Mouse (Mus musculus) mouse trophoblast stem cell (cell line): Measurements from ENCODE around the gene Hspe1.
"Not testable (repeated sequence)": the region's sequence is repeated elsewhere in the genome, so short reads cannot be mapped to it uniquely, and the experiment has no call there.

ENCODE experiments used
- in situ Hi-C, 2 experiments: fragments of 300-500 bp; cut with MseI, MboI; formaldehyde crosslinking; loops; 2 replicates in 1 of 2; 3 replicates in 1 of 2; pipeline ENCODE4 v1.15.1; 2025

Gene Hspe1

DNA sequence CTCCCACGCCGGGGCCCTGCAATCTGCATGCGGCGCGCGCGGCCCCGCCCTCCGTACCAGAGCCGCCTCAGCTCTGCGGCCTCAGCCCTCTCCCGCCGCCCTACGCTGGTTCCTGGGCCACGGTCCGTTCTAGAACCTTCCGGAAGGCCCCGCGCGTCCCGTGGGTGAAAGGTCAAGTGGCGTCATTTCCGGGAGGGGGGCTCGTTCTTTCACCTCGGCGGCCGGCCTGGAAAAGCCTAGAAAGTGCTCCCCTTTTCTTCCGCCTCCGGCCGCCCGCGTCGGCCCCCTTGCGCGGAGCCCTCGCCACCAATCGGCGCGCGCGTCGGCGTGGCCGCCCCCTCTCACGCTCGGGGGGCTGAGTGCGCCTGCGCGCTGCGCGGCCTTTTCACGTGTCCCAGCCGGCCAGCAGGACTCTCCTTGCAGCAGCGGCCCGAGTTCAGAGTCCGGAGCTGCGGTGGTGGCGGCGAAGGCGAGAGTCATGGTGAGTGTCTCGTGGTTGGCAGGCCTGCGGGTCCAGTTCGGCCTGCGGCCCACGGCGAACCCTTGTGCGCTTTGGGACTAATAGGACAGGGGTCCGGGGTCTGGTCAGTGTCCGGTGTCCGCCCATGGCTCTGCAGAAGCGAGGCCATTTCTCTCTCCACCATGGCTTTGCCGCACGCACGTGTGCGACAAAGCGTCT is at the start of gene Hspe1, which contains the start of gene Hspd1:
Hspe1 (plus strand) TSS at position 201 of the 679 bp plus-strand sequence.
Hspd1 (minus strand) TSS at position 312 of the 679 bp plus-strand sequence.
- in situ Hi-C loops = no loop called here

DNA sequence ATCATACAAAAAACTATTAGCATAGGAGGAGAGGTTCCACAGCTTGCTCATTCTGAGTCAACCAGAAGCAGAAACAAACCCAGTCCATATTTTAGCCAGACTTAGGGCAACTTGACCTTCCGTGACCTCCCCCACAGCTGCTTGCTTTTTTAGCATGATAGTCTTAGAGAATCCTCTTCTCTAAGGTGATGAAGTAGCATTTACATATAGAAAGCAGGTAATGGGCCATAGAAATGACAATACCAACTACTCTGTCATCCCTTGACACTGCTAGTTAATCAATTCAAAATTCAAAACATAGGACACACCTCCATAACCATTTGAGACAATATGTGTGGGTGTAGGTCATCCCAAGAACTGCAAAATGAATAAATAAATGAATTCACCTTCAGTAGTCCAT is 48.0 kb upstream of the Hspe1 start:
- in situ Hi-C loops = no loop called here

DNA sequence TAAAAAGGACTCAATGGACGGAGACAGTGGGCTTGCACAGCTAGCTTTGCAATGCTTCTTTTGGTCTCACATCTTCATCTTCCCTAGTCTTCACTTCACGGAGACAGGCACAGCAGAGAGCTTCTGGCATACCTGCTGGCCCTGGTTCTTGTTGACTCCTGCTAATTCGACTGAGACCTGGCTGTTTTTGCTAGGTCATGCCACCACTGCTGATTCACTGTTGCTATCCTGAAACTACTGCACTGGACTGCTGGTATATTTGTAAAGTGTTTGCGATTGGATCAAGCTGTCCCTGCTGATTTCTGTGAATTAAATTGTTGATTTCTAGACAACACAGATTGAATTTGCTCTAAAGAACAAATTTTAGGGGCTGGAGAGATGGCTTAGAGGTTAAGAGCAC is 46.2 kb upstream of the Hspe1 start:
- in situ Hi-C loops = no loop called here

DNA sequence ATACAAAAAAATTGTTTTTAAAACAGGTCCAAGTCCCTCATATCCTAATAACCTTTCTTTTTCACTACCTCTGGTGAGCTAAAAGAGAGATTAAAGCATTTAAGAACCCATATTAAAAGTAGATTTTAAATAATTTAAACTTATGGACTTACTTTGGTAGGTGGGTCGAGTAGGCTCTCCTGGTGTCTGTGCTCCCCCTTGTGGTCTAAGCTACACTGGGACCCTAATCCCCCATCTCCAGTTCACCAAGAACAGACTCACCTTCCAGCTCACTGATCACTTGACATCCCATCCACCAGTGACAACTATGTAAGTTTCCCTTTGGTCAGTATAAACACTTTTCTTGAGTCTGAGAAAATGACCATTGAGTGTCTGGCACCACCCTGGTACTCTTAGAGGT is 45.7 kb upstream of the Hspe1 start:
- in situ Hi-C loops = no loop called here

DNA sequence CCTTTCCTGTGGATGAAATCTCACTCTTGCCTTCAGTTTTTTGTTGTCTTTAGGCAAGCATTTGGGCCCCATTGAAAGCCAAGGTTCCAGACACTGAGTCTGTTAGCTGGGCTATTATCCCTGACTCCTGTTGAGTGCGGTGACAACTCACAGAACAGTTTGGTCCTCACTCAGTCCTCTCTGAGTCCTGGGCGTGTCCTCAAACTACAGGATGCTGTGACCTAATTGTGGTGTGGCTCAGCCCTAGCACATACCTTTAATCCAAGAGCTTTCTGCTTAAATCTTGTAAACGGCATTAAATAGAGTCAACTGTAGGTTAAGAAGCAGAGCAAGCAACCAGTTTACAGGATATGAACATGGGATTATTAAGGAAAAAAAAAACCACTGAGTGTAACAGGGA is 44.8 kb upstream of the Hspe1 start:
- in situ Hi-C loops = no loop called here

DNA sequence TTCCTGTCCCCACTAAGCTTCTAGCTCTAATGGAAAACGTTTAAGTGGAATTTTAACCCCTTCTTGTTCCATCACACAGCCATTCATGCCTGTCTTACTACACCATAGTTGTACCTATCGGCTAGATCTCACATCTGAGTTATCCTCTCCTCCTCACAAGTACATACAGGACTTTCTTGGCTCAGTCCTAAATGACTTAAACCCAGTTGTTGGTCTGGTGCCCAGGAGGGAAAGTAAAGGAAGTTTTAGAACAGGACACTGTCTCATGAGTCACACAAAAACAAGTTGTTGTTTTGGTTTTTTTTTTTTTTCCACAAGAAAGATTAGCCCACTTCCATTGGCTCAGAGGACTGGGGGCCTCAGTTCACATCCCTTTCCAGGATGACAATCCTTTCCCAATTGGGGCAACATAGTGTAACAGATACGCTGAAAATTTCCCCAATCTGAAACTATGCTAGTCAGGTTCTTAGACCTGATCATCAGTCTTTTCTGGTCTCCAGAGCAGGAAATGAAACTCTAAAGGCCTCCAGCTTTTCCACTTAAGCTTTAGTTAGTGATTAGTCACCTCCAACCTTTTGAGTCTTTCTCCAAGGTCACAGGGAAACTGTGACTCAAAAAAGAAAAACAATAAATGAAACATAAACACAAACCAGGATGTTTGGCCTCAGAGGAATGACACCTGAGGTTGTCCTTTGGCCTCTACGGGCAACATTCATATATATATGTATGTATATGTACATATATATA is 38.9 kb upstream of the Hspe1 start:
- in situ Hi-C loops = no loop called here

DNA sequence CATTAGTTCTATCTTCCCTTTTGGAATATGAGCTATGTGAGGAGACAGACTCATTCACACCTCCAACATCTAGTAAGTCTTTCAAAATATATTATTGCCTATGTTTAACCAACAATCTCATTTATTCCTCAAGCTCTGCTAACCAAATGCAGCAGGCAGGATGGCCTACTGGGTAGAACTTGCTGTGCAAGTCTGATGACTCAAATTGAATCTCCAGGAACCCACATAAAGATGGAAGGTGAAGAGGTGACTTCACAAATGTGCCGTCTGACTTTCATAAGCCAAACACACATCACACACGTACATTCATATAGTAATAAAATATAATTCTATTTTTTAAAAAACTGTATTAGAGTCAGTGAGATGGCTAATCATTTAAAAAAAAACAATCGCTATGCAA is 36.3 kb upstream of the Hspe1 start:
- in situ Hi-C loops = no loop called here

DNA sequence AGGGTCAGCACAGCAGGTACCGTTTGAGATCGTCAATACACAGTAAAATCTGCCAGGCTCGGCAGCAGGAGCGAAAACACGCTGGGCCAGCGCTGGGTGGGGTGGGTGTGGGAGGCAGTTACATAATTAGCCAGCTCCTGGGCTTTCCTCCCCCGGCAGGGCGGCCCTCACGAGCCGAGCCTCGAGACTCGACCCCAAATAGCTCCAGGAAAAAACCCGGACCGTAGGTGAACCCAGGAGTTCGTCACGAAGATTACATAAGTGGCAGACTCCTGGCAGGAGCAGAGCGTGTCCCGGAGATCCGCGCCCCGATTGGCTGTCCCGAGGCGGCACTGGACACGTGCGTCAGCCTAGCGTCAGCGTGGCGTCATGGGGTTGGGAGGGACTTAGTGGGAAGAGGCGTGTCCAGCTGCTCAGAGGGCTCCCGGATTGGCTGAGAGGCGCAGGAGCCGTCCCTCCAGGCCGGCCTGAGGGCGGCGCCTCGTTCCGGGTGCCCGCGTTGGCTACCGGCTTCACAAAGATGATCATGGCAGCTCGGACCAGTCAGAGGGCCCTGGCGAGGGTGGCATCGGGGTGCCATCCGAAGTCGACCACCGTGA is 35.5 kb upstream of the Hspe1 start, which contains the start of gene Coq10b:
Coq10b (plus strand) TSS at position 416 of the 599 bp plus-strand sequence.
- in situ Hi-C loops = no loop called here

DNA sequence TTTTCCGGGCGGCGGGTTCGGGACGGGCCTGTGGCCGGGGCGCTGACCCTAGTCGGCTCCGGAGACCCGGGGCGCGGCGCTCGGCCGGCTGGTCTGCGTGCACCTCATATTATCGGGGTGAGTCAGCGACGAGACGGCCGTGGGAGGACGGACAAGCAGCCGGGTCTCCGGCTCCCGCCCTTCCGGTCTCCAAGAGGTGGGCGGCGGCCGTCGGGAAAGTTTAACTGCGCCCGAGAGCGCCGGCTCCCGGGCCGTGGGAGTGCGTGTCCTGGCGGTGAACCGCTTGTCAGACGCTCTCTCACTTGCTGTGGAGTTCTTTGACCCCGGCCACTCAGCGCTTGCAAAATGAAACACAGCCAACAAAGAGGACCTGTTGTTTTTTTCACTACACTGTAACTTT is 34.9 kb upstream of the Hspe1 start:
- in situ Hi-C loops = no loop called here

DNA sequence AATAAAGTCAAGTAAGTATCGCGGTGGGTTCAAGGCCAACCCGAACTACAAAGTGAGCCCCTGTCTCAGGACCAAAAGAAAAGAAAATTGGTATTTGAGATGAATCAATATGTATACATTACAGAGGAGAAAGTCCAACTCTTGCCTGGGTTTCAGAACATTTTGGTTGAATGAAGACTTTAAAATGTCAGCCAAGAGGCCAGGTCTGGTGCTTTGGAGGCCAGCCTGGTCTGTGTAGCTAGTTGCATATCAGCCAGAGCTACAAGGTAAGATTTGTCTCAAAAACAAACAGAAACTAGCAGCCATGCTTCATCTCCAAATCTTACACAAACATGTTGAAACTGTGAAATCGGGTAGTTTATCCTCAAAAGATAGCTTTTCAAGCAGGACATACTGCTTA is 34.3 kb upstream of the Hspe1 start:
- in situ Hi-C loops = no loop called here

DNA sequence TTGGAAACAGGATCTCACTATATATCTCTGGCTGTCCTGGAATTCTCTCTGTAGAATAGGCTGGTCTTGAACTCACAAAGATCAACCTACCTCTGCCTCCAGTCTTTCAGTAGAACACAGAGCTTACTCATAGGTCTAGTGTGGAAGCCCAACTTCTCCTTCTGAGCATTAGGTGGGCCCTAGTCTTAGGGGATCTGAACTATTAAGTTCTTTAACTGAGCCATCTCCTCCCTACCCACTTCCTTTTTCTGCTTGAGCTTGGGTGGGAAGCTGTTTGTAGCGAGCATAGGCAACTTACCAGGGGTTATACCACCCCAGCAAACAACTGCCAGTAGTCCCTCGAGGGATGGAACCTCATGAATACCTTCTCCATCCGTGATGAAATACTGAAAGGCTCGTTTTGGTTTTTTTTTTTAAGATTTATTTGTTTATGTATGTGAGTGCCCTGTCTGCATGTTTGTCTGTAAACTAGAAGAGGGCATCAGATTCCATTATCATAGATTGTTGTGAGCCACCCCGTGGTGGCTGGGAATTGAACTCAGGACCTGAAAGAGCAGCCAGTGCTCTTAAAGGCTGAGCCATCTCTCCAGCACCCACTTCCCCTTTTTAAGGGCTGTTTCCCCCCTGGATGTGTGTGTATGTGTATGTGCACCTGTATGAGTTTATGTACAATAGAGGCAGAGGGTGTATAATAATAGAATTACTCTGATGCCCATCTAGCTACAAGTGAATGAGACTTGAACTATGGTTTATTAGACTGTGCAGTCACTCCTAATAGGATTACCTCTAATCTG is 32.4 kb upstream of the Hspe1 start:
- in situ Hi-C loops = no loop called here

DNA sequence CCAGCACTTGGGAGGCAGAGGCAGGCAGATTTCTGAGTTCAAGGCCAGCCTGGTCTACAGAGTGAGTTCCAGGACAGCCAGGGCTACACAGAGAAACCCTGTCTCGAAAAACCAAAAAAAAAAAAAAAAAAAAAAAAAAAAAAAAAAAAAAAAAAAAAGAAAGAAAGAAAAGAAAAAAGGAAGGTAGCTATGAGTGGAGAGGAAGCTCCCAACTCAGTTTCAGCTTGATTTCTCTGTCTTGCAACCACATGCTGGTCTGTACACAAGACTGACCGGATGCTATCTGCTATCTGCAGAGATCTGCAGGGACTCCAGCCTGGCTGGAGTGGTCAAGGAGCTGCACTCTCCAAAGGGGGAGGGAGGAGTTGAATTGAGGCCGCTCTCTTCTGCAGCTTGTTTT is 29.5 kb upstream of the Hspe1 start:
- in situ Hi-C loops = not testable (repeated sequence)

DNA sequence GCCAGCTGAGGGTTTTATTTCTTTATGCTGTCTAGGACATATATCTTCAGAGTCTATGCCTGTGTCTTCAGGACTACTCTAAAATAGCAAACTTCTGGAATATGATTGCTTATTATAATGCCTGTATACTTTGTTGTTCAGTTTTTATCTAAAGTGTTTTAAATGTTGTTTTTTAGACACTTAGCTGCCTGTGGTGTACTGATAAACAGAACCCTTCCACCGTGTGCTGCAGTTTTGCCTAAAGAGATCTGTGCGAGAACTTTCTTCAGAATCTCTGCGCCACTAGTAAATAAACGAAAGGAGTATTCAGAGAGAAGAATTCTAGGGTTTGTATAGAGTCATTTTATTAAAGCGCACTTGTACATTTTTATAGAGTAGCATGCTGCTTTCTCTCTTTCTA is 26.8 kb upstream of the Hspe1 start:
- in situ Hi-C loops = no loop called here

DNA sequence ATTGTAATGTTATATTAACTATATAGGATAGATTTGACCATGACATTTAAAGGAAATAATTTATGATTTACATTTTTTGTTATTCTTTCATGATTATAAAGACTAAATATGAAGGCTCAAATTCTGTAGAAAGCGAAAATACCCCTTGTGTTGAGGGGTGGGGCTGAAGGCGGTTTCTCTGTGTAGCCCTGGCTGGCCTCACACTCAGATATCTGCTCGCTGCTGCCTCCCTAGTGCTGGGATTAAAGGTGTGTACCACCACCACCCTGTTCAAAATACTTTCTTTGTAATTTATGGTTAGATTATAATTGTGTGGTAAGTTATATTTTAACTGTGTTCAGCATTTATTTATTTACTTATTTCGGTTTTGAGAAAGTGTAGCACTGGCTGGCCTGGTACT is 26.2 kb upstream of the Hspe1 start:
- in situ Hi-C loops = no loop called here

DNA sequence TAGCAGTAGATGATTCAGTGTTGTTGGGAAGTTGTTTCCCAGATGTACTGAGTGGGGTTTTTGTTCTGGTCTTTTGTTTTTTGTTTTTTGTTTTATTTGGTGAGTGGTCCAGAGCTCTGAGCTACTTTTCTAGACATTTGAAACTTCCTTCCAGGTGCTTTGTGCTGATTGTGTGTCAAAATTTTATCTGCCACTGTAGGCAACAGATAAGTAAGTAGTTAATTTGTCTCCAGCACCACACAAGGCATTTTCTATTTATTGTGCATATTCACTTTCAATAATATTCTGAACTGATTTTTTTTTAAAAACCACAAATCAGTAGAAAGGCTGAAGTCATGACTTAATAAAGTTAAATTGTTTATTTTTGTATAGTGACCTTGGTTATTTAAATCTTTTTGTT is 15.6 kb upstream of the Hspe1 start:
- in situ Hi-C loops = not testable (repeated sequence)

DNA sequence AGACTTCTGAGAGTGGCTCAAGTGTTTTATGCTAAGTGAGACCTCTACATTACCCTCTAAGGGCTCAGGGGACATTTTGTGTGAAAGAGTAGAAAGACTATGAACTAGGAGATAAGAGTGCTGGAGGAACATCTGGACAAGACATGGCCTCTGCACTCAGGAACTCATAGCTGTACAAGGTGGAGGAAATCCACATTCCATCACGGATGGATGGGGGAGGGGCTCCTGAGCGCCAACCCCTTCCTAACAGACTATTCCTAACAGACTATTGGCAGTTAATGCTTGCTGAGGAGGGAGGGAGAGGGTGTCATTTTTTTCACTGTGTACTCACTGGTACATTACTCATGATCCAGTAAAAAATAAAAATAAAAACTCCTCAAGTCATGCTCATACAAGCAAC is 13.2 kb upstream of the Hspe1 start:
- in situ Hi-C loops = no loop called here

DNA sequence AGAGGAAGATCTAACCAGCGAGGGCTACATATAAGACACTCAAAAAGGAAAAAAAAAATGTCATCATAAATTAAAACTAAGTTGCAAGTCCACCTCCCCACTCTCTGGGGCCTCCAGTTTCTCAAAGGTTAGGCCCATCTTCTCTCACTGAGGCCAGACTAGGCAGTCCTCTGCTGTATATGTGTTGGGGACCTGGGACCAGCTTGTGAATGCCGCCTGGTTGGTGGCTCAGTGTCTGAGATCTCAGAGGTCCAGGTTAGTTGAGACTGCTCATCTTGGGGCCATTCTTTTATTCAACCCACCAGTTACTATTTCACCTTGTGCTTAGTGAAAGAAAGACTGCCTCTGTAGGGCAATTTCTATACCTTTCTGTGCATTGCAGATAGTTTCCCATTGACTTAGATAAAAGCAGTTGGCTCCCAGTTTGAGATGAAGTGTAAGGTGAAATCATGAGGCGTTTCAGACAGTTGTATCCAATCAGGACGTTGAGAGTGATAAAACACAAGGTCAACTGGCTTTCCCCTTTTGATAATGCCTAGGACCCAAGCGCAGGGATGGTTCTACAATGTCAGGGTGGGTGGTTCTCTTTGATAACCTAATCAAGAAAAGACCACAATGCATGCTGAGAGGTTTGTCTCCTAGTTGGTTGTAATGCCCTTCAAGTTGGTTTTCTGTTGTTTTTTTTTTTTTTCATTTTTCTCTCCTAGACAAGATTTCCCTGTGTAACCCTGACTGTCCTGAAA is 12.1 kb upstream of the Hspe1 start:
- in situ Hi-C loops = no loop called here

DNA sequence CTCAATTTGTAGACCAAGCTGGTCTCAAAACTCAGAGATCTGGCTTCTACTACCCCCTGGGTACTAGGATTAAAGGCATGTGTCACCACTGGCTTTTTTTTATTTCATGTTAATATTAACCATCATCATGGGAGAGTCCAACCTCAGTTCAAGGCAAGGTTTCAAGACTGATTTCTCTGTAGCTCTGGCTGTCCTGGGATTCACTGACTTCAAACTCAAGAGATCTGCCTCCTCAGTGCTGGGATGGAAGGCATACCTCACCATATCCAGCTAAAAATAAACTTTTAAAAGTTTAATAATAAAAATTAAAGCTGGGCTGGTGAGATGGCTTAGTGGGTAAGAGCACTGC is 11.6 kb upstream of the Hspe1 start:
- in situ Hi-C loops = no loop called here

DNA sequence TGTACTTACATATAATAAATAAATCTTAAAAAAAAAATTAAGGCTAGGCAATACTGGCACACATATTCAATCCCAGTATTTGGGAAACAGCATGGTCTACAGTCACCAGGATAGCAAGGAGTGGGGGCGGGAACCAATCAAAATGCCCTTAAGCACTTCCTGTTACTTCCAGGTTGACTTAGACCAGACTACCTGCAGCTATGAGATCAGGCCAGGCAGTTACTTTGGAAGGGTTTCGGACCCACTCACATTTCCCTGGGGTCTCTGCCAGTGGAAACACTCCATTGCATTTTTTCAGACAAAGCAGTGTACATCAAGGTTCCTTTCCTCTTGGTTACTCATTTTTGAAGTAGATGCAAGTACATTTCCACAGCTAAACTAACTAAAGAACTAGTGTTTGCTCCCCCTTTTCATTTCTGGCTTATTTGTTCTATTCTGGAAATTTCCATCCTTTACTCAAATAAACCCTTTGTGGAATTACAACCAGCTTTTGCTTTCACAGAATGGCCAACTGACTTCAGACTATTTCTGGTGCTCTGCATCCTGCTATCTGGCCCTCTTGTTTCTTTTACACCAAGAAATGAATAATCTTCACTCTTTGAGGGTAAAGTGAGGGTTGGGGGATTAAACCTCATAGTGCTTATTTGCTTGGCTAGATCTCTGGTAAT is 10.9 kb upstream of the Hspe1 start:
- in situ Hi-C loops = no loop called here

DNA sequence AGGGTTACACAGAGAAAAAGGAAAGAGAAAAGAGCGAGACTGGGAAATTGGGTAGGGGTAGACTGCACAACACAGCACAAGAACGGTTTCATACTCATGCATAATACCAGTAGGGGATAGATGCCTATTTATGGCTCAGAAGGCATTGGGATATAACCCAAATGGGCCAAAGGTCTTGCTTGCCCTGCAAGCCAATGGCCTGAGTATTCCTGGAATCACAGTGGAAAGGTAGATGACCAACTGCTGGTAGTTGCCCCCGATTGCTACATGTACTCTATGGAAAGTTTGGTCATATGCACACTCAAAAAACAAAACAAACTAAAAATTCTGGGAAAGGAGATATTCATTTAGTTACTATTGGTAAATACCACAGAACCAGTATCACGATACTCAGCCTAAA is 8.3 kb upstream of the Hspe1 start:
- in situ Hi-C loops = no loop called here

DNA sequence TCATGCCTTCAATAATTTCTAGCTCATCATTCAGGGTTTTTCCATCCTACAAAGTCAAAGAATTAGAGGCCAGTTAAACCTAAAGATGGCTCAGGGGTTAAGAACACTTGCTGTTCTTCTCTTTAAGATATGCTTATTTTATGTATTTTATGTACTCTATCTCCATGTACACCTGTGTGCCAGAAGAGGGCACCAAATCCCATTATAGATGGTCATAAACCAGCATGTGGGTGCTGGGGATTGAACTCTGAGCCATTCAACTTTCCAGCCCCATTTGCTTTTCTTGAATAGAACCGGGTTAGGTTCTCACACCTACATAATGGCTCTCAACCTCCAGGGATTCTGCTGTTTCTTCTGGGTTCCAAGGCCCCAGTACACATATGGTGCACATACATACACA is 5.8 kb upstream of the Hspe1 start:
- in situ Hi-C loops = no loop called here
